Mouse (Mus musculus) embryonic facial prominence, embryonic 12.5 days (tissue): ENCODE measurements at regions not wholly inside any gene's neighbourhood (a gene's known extent, or its start where the extent isn't known, plus 50 kb on each side); places are given as distances from the start of the nearest gene placed in this dataset.

Experiments
- ATAC-seq: fragments of 200-750 bp; cut with Nextera tagmentation; 2 replicates; pipeline ENCODE4 v1.8.0; 2017; ENCODE audit not compliant: insufficient number of reproducible peaks, insufficient read depth, low FRiP score, low TSS enrichment
- H3K27ac ChIP-seq: fragments of 300-500 bp; sonication (generic); 2 replicates; pipeline ENCODE4 v1.5.1; 2016; ENCODE audit warnings: mild to moderate bottlenecking
- H3K27me3 ChIP-seq: fragments of 300-500 bp; sonication (generic); 2 replicates; pipeline ENCODE4 v1.6.1; 2016; ENCODE audit warnings: mild to moderate bottlenecking, moderate library complexity
- H3K36me3 ChIP-seq: fragments of 300-500 bp; sonication (generic); 2 replicates; pipeline ENCODE4 v1.6.1; 2016; ENCODE audit warnings: mild to moderate bottlenecking
- H3K4me1 ChIP-seq: fragments of 300-500 bp; sonication (generic); 2 replicates; pipeline ENCODE4 v1.6.1; 2016
- H3K4me2 ChIP-seq: fragments of 300-500 bp; sonication (generic); replicated peaks from 2 replicates; pipeline ENCODE4 v1.6.1; 2016; ENCODE audit warnings: mild to moderate bottlenecking, moderate library complexity
- H3K4me3 ChIP-seq: fragments of 300-500 bp; sonication (generic); 2 replicates; pipeline ENCODE4 v1.5.1; 2016; ENCODE audit warnings: mild to moderate bottlenecking
- H3K9ac ChIP-seq: fragments of 300-500 bp; sonication (generic); 2 replicates; pipeline ENCODE4 v1.6.1; 2016; ENCODE audit warnings: mild to moderate bottlenecking, moderate library complexity
- H3K9me3 ChIP-seq: fragments of 300-500 bp; sonication (generic); 2 replicates; pipeline ENCODE4 v1.6.1; 2016; ENCODE audit warnings: mild to moderate bottlenecking, moderate library complexity
- WGBS: fragments of 180-500 bp; shearing (Covaris S2); methylation state at CpG from one replicate; pipeline ENCODE4 v1.1.7; 2016; 5-methylcytosine and 5-hydroxymethylcytosine counted together

- peak overlapping the region; percentile 43 for H3K4me2 ChIP-seq
- 15% methylated on average over 18 of the region's 18 CpGs for WGBS
- H3K4me3 ChIP-seq, result 0 out of 2 replicates have a peak overlapping the region, but pooled peaks have one; percentile 13
- no peaks in the 10 kb centered on the region for H3K9me3 ChIP-seq
- no peak overlapping the region for H3K27ac ChIP-seq
- H3K9ac ChIP-seq, result no peak overlapping the region
- no peaks in the 10 kb centered on the region for H3K36me3 ChIP-seq
- ATAC-seq, result peak; percentile 90; the same call in 1 of the 2 replicates
- H3K27me3 ChIP-seq, result no peaks in the 10 kb centered on the region
- no peaks in the 10 kb centered on the region for H3K4me1 ChIP-seq
Measured at GRCm38 (mm10) chr3:14381421-14381992, 99.0 kb upstream of the Slc7a12 start.

GRCm38 (mm10) chr3:14390656-14391055 lies 89.8 kb upstream of the Slc7a12 start:
- Histone ChIP-seq H3K9me3 (no peaks in the 10 kb centered on the region), H3K27me3 (no peaks in the 10 kb centered on the region), H3K4me3 (no peak overlapping the region), H3K4me2 (no peak overlapping the region), H3K4me1 (no peaks in the 10 kb centered on the region), H3K27ac (no peak overlapping the region), H3K36me3 (no peaks in the 10 kb centered on the region), H3K9ac (no peak overlapping the region)
- no peak for ATAC-seq
- WGBS, result 82% methylated on average over 1 of the region's 1 CpGs

- Histone ChIP-seq H3K9ac (no peak overlapping the region), H3K4me3 (no peak overlapping the region), H3K27ac (no peak overlapping the region), H3K27me3 (no peaks in the 10 kb centered on the region), H3K36me3 (no peaks in the 10 kb centered on the region), H3K4me1 (no peaks in the 10 kb centered on the region), H3K9me3 (no peaks in the 10 kb centered on the region), H3K4me2 (no peak overlapping the region)
- 87% methylated on average over 3 of the region's 3 CpGs for WGBS
- ATAC-seq, result no peak
Measured at GRCm38 (mm10) chr3:14398676-14399075, 81.8 kb upstream of the Slc7a12 start.

- no peak overlapping the region for H3K9ac ChIP-seq
- no peak overlapping the region for H3K27ac ChIP-seq
- no peaks in the 10 kb centered on the region for H3K36me3 ChIP-seq
- no peaks in the 10 kb centered on the region for H3K9me3 ChIP-seq
- H3K27me3 ChIP-seq, result no peaks in the 10 kb centered on the region
- WGBS, result 82% methylated on average over 1 of the region's 1 CpGs
- H3K4me3 ChIP-seq, result no peak overlapping the region
- ATAC-seq, result no peak
- H3K4me2 ChIP-seq, result no peak overlapping the region
- no peaks in the 10 kb centered on the region for H3K4me1 ChIP-seq
Measured at GRCm38 (mm10) chr3:14408435-14409125, 71.9 kb upstream of the Slc7a12 start.
